Mouse (Mus musculus): ENCODE results near the gene Tmem217. TPM values are rescaled to one million over a fixed set of nuclear protein-coding genes. Genes with fewer than 3 reads are reported as not detected.

The Tmem217 gene
- polyA plus RNA-seq, 1 experiment, result 396 TPM

- Histone ChIP-seq H3K27me3 (ENCODE audit: control insufficient read depth, insufficient read depth, low read length) (no peaks in the 10 kb centered on the region), H3K4me1 (ENCODE audit: control insufficient read depth, insufficient read depth, low read length) (peaks cover 12% of the 10 kb centered on the region), H3K27ac (ENCODE audit: control insufficient read depth, insufficient read depth, low read depth, low read length) (no peak overlapping the region), H3K36me3 (ENCODE audit: control insufficient read depth, insufficient read depth, low read length) (no peaks in the 10 kb centered on the region), H3K4me3 (ENCODE audit: control insufficient read depth, low read depth, low read length) (peak overlapping the region; percentile 60)
- TF ChIP-seq CTCF (IDR thresholded peaks at IDR 0.05; ENCODE audit: control insufficient read depth, insufficient read depth, insufficient replicate concordance, low read depth, low read length) (no peak), POLR2A (IDR thresholded peaks at IDR 0.05; ENCODE audit: control insufficient read depth, low read depth, low read length) (no peak)
Measured at GRCm38 (mm10) chr17:29485336-29486233, 66.6 kb downstream of the Tmem217 start.

GRCm38 (mm10) chr17:29484431-29484830 is 67.8 kb downstream of the Tmem217 start:
- Histone ChIP-seq H3K27me3 (ENCODE audit: control insufficient read depth, insufficient read depth, low read length) (no peaks in the 10 kb centered on the region), H3K4me1 (ENCODE audit: control insufficient read depth, insufficient read depth, low read length) (peaks cover 7% of the 10 kb centered on the region), H3K4me3 (ENCODE audit: control insufficient read depth, low read depth, low read length) (peak overlapping the region; percentile 44; the same call in 1 of the 2 replicates), H3K36me3 (ENCODE audit: control insufficient read depth, insufficient read depth, low read length) (no peaks in the 10 kb centered on the region), H3K27ac (ENCODE audit: control insufficient read depth, insufficient read depth, low read depth, low read length) (no peak overlapping the region)
- TF ChIP-seq CTCF (IDR thresholded peaks at IDR 0.05; ENCODE audit: control insufficient read depth, insufficient read depth, insufficient replicate concordance, low read depth, low read length), result no peak
- no peak for TF ChIP-seq POLR2A (IDR thresholded peaks at IDR 0.05; ENCODE audit: control insufficient read depth, low read depth, low read length)

GRCm38 (mm10) chr17:29483282-29483681 is 68.9 kb downstream of the Tmem217 start:
- no peak overlapping the region for H3K27ac ChIP-seq (ENCODE audit: control insufficient read depth, insufficient read depth, low read depth, low read length)
- H3K36me3 ChIP-seq (ENCODE audit: control insufficient read depth, insufficient read depth, low read length), result no peaks in the 10 kb centered on the region
- H3K27me3 ChIP-seq (ENCODE audit: control insufficient read depth, insufficient read depth, low read length), result no peaks in the 10 kb centered on the region
- TF ChIP-seq CTCF (IDR thresholded peaks at IDR 0.05; ENCODE audit: control insufficient read depth, insufficient read depth, insufficient replicate concordance, low read depth, low read length) (no peak), POLR2A (IDR thresholded peaks at IDR 0.05; ENCODE audit: control insufficient read depth, low read depth, low read length) (no peak)
- H3K4me3 ChIP-seq (ENCODE audit: control insufficient read depth, low read depth, low read length), result peak overlapping the region; percentile 73
- no peaks in the 10 kb centered on the region for H3K4me1 ChIP-seq (ENCODE audit: control insufficient read depth, insufficient read depth, low read length)

GRCm38 (mm10) chr17:29482632-29483031 is 69.6 kb downstream of the Tmem217 start:
- Histone ChIP-seq H3K36me3 (ENCODE audit: control insufficient read depth, insufficient read depth, low read length) (no peaks in the 10 kb centered on the region), H3K4me3 (ENCODE audit: control insufficient read depth, low read depth, low read length) (peak overlapping the region; percentile 73), H3K27me3 (ENCODE audit: control insufficient read depth, insufficient read depth, low read length) (no peaks in the 10 kb centered on the region), H3K4me1 (ENCODE audit: control insufficient read depth, insufficient read depth, low read length) (no peaks in the 10 kb centered on the region), H3K27ac (ENCODE audit: control insufficient read depth, insufficient read depth, low read depth, low read length) (no peak overlapping the region)
- no peak for TF ChIP-seq POLR2A (IDR thresholded peaks at IDR 0.05; ENCODE audit: control insufficient read depth, low read depth, low read length)
- TF ChIP-seq CTCF (IDR thresholded peaks at IDR 0.05; ENCODE audit: control insufficient read depth, insufficient read depth, insufficient replicate concordance, low read depth, low read length), result peak; percentile 51; the same call in 1 of the 2 replicates

GRCm38 (mm10) chr17:29480256-29480655 is 71.9 kb downstream of the Tmem217 start:
- Histone ChIP-seq H3K4me3 (ENCODE audit: control insufficient read depth, low read depth, low read length) (no peak overlapping the region), H3K36me3 (ENCODE audit: control insufficient read depth, insufficient read depth, low read length) (no peaks in the 10 kb centered on the region), H3K27ac (ENCODE audit: control insufficient read depth, insufficient read depth, low read depth, low read length) (no peak overlapping the region), H3K4me1 (ENCODE audit: control insufficient read depth, insufficient read depth, low read length) (no peaks in the 10 kb centered on the region), H3K27me3 (ENCODE audit: control insufficient read depth, insufficient read depth, low read length) (no peaks in the 10 kb centered on the region)
- TF ChIP-seq CTCF (IDR thresholded peaks at IDR 0.05; ENCODE audit: control insufficient read depth, insufficient read depth, insufficient replicate concordance, low read depth, low read length) (no peak), POLR2A (IDR thresholded peaks at IDR 0.05; ENCODE audit: control insufficient read depth, low read depth, low read length) (no peak)

- no peaks in the 10 kb centered on the region for H3K27me3 ChIP-seq (ENCODE audit: control insufficient read depth, insufficient read depth, low read length)
- H3K4me1 ChIP-seq (ENCODE audit: control insufficient read depth, insufficient read depth, low read length), result no peaks in the 10 kb centered on the region
- no peak for TF ChIP-seq POLR2A (IDR thresholded peaks at IDR 0.05; ENCODE audit: control insufficient read depth, low read depth, low read length)
- TF ChIP-seq CTCF (IDR thresholded peaks at IDR 0.05; ENCODE audit: control insufficient read depth, insufficient read depth, insufficient replicate concordance, low read depth, low read length), result no peak
- H3K36me3 ChIP-seq (ENCODE audit: control insufficient read depth, insufficient read depth, low read length), result no peaks in the 10 kb centered on the region
- H3K4me3 ChIP-seq (ENCODE audit: control insufficient read depth, low read depth, low read length), result no peak overlapping the region
- H3K27ac ChIP-seq (ENCODE audit: control insufficient read depth, insufficient read depth, low read depth, low read length), result no peak overlapping the region
Measured at GRCm38 (mm10) chr17:29478271-29478670, 73.9 kb downstream of the Tmem217 start.

- no peaks in the 10 kb centered on the region for H3K27me3 ChIP-seq (ENCODE audit: control insufficient read depth, insufficient read depth, low read length)
- H3K36me3 ChIP-seq (ENCODE audit: control insufficient read depth, insufficient read depth, low read length), result no peaks in the 10 kb centered on the region
- H3K27ac ChIP-seq (ENCODE audit: control insufficient read depth, insufficient read depth, low read depth, low read length), result no peak overlapping the region
- no peak overlapping the region for H3K4me3 ChIP-seq (ENCODE audit: control insufficient read depth, low read depth, low read length)
- no peaks in the 10 kb centered on the region for H3K4me1 ChIP-seq (ENCODE audit: control insufficient read depth, insufficient read depth, low read length)
- TF ChIP-seq POLR2A (IDR thresholded peaks at IDR 0.05; ENCODE audit: control insufficient read depth, low read depth, low read length), result no peak
- no peak for TF ChIP-seq CTCF (IDR thresholded peaks at IDR 0.05; ENCODE audit: control insufficient read depth, insufficient read depth, insufficient replicate concordance, low read depth, low read length)
Measured at GRCm38 (mm10) chr17:29477357-29477756, 74.8 kb downstream of the Tmem217 start.

Measured in testis, adult 2 months (tissue).